Mouse (Mus musculus) embryonic facial prominence, embryonic 11.5 days (tissue): ENCODE results near the gene Iars. TPM values are rescaled to one million over a fixed set of nuclear protein-coding genes. Genes with fewer than 3 reads are reported as not detected.
"Not testable (repeated sequence)": the region's sequence is repeated elsewhere in the genome, so short reads cannot be mapped to it uniquely, and the experiment has no call there.

Source experiments
- ATAC-seq: fragments of 200-750 bp; cut with Nextera tagmentation; replicated peaks from 2 replicates; pipeline ENCODE4 v1.8.0; 2017; ENCODE audit warnings: low read depth; ENCODE audit not compliant: insufficient number of reproducible peaks, low FRiP score, low TSS enrichment
- DNase-seq: peaks from one replicate; pipeline ENCODE4 v3.0.0-alpha.2; 2015; ENCODE audit warnings: low spot score
- H3K27ac ChIP-seq: fragments of 300-500 bp; sonication (generic); replicated peaks from 2 replicates; pipeline ENCODE4 v1.5.1; 2014; ENCODE audit warnings: mild to moderate bottlenecking, low read depth, low read length, control low read depth
- H3K27me3 ChIP-seq: fragments of 300-500 bp; sonication (generic); 2 replicates; pipeline ENCODE4 v1.6.1; 2014; ENCODE audit warnings: mild to moderate bottlenecking, low read length, moderate library complexity, mixed read lengths; ENCODE audit not compliant: control insufficient read depth, insufficient read depth
- H3K36me3 ChIP-seq: fragments of 300-500 bp; sonication (generic); replicated peaks from 2 replicates; pipeline ENCODE4 v1.6.1; 2014; ENCODE audit warnings: low read depth, mild to moderate bottlenecking, low read length, moderate library complexity, mixed read lengths; ENCODE audit not compliant: control insufficient read depth, insufficient read depth
- H3K4me1 ChIP-seq: fragments of 300-500 bp; sonication (generic); 2 replicates; pipeline ENCODE4 v1.6.1; 2014; ENCODE audit warnings: low read length, mixed read lengths; ENCODE audit not compliant: control insufficient read depth, insufficient read depth
- H3K4me2 ChIP-seq: fragments of 300-500 bp; sonication (generic); 2 replicates; pipeline ENCODE4 v1.6.1; 2014; ENCODE audit warnings: low read depth, mild to moderate bottlenecking, control low read depth, low read length, moderate library complexity
- H3K4me3 ChIP-seq: fragments of 300-500 bp; sonication (generic); 2 replicates; pipeline ENCODE4 v1.5.1; 2014; ENCODE audit warnings: low read depth, low read length, control low read depth
- H3K9ac ChIP-seq: fragments of 300-500 bp; sonication (generic); replicated peaks from 2 replicates; pipeline ENCODE4 v1.6.1; 2014; ENCODE audit warnings: mild to moderate bottlenecking, control low read depth, low read length
- H3K9me3 ChIP-seq: fragments of 300-500 bp; sonication (generic); replicated peaks from 2 replicates; pipeline ENCODE4 v1.6.1; 2016; ENCODE audit warnings: mild to moderate bottlenecking, low read length, inconsistent platforms, mixed read lengths; ENCODE audit not compliant: control insufficient read depth
- WGBS: fragments of 180-500 bp; shearing (Covaris S2); extraction: QIAGEN DNeasy Blood & Tissue Kit; methylation state at CpG from one replicate; pipeline ENCODE4 v1.1.7; 2014; 5-methylcytosine and 5-hydroxymethylcytosine counted together
- polyA plus RNA-seq: library from polyadenylated mRNA; unstranded; fragments of >200 nt; fragmentation: Nextera tagmentation; extraction: Ambion mirVana; gene quantifications from 2 replicates; pipeline ENCODE4 v1.2.1, GENCODE M21; 2014

Iars gene
- polyA plus RNA-seq, 1 experiment from 2014 or later: 98.0 TPM

DNA sequence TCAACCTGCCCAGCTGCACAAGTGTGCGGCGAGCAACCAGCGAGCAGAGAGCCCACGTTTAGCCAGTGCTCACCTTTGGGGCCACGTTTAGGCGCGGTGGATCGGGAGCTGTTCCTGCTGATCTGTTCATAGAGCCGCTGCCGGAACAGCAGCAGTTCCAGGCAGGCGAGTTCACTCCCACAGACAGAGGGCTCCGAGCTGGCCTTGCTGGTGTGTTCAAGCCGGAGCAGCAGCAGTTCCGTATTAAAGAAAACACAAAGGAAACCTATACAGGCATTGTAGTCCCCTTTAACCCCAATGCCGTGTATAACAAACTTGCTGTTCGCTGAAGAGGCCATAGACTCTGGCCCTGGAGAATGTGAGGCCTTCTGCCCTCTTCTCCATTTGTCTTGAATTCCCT is 87.2 kb downstream of the Iars start:
- Histone ChIP-seq H3K27ac (no peak overlapping the region), H3K9me3 (no peaks in the 10 kb centered on the region), H3K4me3 (no peak overlapping the region), H3K9ac (no peak overlapping the region), H3K4me2 (no peak overlapping the region), H3K36me3 (no peaks in the 10 kb centered on the region; the same call in 1 of the 2 replicates), H3K4me1 (no peaks in the 10 kb centered on the region), H3K27me3 (no peaks in the 10 kb centered on the region)
- 85% methylated on average over 16 of the region's 16 CpGs for WGBS
- ATAC-seq: no peak
- DNase-seq: no peak

DNA sequence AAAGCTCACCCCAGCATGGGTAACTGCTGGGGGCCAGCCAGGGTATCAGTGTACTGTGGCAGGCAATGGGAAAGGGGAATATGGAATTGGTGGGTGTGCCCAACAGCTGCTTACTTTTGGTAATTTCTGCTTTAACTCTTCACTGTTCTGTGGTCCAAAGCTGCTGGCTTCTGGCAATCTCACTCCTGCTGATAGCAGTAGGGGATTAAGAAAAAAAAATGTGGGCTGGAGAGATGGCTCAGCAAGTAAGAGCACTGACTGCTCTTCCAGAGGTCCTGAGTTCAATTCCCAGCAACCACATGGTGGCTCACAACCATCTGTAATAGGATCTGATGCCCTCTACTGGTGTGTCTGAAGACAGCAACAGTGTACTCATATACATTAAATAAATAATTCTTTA is 89.6 kb downstream of the Iars start:
- H3K27me3 ChIP-seq, H3K9me3 ChIP-seq, H3K4me1 ChIP-seq, H3K9ac ChIP-seq, H3K36me3 ChIP-seq, DNase-seq, H3K27ac ChIP-seq, H3K4me2 ChIP-seq, ATAC-seq, H3K4me3 ChIP-seq: not testable (repeated sequence)

Other genes with a start within 250 kb of the Iars start
- 0.60 and 0.70 TPM in 2 replicates for gene Tes3-ps, start 188.8 kb upstream of the Iars start, polyA plus RNA-seq
- 0.13 and 0.39 TPM in 2 replicates for gene Ecm2, start 177.3 kb upstream of the Iars start, polyA plus RNA-seq
- 0.46 and 0.82 TPM in 2 replicates for gene Aspn, start 137.7 kb upstream of the Iars start, polyA plus RNA-seq
- 0.73 and 0.86 TPM in 2 replicates for gene Omd, start 99.6 kb upstream of the Iars start, polyA plus RNA-seq
- 17.1 and 17.3 TPM in 2 replicates for gene Ogn, start 74.1 kb upstream of the Iars start, polyA plus RNA-seq
- gene Cenpp, start 29.3 kb upstream of the Iars start, polyA plus RNA-seq: 38.3 and 47.1 TPM in 2 replicates
- gene Nol8, start 29.0 kb upstream of the Iars start, polyA plus RNA-seq: 18.2 and 24.6 TPM in 2 replicates
- gene Gm30302, start 116.9 kb downstream of the Iars start, polyA plus RNA-seq: not detected in 2 replicates